Mouse (Mus musculus): Measurements from ENCODE around the gene 4930544D05Rik.

4930544D05Rik gene

GRCm38 (mm10) chr11:70623053-70623742 lies 7.5 kb downstream of the 4930544D05Rik start:
- TF ChIP-seq GATA4 (IDR thresholded peaks at IDR 0.05; ENCODE audit: insufficient replicate concordance, low read length): no peak

GRCm38 (mm10) chr11:70625473-70625872 lies 9.8 kb downstream of the 4930544D05Rik start:
- TF ChIP-seq GATA4 (IDR thresholded peaks at IDR 0.05; ENCODE audit: insufficient replicate concordance, low read length): no peak

GRCm38 (mm10) chr11:70626877-70627276 lies 11.2 kb downstream of the 4930544D05Rik start:
- no peak for TF ChIP-seq GATA4 (IDR thresholded peaks at IDR 0.05; ENCODE audit: insufficient replicate concordance, low read length)

DNA sequence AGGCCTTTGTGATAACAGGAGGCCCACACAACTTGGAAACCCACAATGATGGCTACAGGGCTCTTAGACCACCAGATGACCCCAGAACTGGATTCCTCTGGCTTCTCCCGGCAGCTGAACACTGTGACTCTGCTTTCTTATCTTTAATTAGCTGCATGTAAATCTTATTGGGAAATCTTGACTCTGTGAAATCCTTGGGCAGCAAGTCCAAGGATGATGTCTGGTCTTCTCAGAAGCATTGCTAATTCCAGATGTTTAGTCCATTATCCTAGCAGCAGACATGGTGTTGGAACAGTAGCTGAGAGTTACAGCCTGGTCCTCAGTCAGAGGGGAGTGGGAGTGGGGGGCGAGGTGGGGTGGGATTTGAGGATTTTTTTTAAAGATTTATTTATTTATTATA lies 12.8 kb downstream of the 4930544D05Rik start:
- no peak for TF ChIP-seq GATA4 (IDR thresholded peaks at IDR 0.05; ENCODE audit: insufficient replicate concordance, low read length)

DNA sequence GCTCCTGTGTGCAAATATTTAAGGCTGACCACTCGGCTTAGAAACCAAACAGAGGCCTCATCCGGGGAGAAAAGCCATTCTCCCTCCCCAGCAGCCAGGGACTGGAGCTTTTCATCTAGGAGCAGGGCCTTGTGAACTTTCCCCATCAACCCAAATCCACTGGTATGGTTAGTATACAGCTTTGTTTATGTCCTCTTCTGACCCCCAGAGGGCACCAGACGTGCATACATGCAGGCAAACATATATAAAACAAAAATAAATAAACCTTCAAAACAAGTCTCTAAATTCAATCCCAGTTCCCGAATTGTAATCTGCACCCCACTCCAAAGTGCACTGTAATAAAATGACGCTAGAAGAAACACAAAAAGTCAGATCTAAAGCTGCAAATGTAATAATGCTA lies 13.9 kb downstream of the 4930544D05Rik start:
- TF ChIP-seq GATA4 (IDR thresholded peaks at IDR 0.05; ENCODE audit: insufficient replicate concordance, low read length): no peak

GRCm38 (mm10) chr11:70630129-70630528 lies 14.5 kb downstream of the 4930544D05Rik start:
- no peak for TF ChIP-seq GATA4 (IDR thresholded peaks at IDR 0.05; ENCODE audit: insufficient replicate concordance, low read length)

DNA sequence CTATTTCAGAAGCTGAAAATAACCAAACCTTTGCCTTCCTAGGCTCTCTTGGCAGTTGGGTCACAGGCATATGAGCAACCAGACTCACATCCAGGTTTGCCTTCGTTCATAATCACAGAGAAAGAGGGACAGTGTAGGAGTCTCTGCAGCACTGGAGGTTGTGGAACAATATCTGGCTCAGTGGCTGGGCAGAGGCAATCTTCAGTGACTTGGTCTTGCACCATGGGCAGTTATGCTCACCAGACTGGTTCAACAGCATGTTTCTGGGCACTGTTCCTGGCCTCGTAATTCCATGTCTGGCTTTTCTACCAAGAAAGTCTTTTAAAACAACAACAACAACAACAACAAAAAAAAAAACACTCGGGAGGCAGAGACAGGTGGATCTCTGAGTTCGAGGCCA lies 20.0 kb downstream of the 4930544D05Rik start:
- TF ChIP-seq GATA4 (IDR thresholded peaks at IDR 0.05; ENCODE audit: insufficient replicate concordance, low read length): no peak

DNA sequence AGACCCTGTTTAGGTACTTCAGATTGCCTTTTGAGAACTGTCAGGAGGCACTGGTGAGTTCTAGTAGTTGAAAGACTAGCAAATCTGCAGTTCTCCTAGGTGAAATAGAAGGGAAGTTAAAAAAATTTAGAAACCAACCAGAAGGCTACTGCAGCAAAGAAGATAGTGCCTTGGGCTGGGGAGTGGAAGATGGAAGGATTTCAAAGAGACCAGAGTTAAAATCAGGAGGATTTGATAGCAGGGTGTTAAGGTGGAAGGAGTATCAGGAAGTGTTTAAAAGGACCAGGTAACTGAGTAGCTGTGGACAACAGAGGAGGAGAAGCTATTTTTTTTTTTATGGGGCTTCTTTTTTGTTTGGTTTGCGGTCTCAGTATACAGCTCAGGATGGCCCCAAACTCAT lies 22.1 kb downstream of the 4930544D05Rik start:
- TF ChIP-seq GATA4 (IDR thresholded peaks at IDR 0.05; ENCODE audit: insufficient replicate concordance, low read length): no peak

- TF ChIP-seq GATA4 (IDR thresholded peaks at IDR 0.05; ENCODE audit: insufficient replicate concordance, low read length): no peak
Observed at GRCm38 (mm10) chr11:70638293-70638692, 22.6 kb downstream of the 4930544D05Rik start.

- peak; percentile 79; the same call in 1 of the 2 replicates for TF ChIP-seq GATA4 (IDR thresholded peaks at IDR 0.05; ENCODE audit: insufficient replicate concordance, low read length)
Observed at GRCm38 (mm10) chr11:70638714-70639278, 23.1 kb downstream of the 4930544D05Rik start, which contains the start of gene Gp1ba. Gene Gp1ba, plus strand, starts transcription at chr11:70639122.

DNA sequence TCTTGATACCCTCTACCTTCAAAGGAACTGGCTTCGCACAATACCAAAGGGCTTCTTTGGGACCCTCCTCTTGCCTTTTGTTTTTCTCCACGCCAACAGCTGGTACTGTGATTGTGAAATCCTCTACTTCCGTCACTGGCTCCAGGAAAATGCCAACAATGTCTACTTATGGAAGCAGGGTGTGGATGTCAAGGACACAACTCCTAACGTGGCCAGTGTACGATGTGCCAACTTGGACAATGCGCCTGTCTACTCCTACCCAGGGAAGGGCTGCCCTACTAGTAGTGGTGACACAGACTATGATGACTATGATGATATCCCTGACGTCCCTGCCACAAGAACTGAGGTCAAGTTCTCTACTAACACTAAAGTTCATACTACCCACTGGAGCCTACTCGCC lies 24.3 kb downstream of the 4930544D05Rik start:
- no peak for TF ChIP-seq GATA4 (IDR thresholded peaks at IDR 0.05; ENCODE audit: insufficient replicate concordance, low read length)

- TF ChIP-seq GATA4 (IDR thresholded peaks at IDR 0.05; ENCODE audit: insufficient replicate concordance, low read length): no peak
Observed at GRCm38 (mm10) chr11:70641241-70641640, 25.6 kb downstream of the 4930544D05Rik start.

DNA sequence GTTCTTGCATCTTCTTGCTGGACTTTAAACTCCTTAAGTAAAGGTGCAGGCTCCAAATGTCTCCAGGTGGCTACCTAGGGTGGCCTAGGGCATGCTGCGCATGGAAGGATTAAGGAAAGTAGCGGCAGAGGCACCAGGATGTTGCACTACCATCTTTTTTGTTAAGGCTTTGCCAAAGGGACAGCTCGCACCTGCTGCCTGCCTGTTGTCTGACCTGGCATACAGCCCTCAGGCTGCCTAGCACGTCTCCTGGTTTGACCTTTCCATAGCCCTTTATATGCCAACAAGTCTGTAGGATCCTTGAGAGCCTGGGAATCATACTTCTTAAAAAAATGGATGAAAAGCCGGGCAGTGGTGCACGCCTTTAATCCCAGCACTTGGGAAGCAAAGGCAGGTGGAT lies 27.4 kb downstream of the 4930544D05Rik start:
- TF ChIP-seq GATA4 (IDR thresholded peaks at IDR 0.05; ENCODE audit: insufficient replicate concordance, low read length): no peak

DNA sequence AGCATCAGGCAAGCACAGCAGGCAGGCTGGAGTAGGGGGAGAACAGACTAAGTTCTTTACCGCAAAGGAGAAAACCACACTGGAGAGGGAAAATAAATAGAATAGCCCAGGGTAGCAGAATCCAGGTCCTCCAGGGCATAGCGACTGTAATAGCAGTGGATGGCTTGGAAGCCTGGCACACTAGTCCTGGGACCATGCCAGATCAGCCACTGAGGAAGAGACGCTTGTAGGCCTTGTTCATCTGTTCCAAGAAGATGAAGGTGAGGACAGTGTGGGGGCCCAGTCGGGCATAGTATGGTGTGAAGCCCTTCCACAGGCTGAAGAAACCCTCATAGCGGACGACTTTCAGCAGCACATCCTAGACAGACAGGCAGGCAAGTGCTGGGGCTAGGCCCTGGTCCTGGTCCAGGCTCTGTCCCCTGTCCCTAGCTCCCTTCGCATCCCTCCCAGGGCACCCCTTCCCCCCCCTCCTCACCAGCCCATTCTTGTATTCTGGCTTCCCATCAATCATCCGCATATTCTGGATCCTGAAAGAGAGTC lies 29.0 kb downstream of the 4930544D05Rik start:
- TF ChIP-seq GATA4 (IDR thresholded peaks at IDR 0.05; ENCODE audit: insufficient replicate concordance, low read length): no peak

GRCm38 (mm10) chr11:70645461-70646258 lies 30.0 kb downstream of the 4930544D05Rik start:
- no peak for TF ChIP-seq GATA4 (IDR thresholded peaks at IDR 0.05; ENCODE audit: insufficient replicate concordance, low read length)

GRCm38 (mm10) chr11:70646259-70646555 lies 30.6 kb downstream of the 4930544D05Rik start:
- no peak for TF ChIP-seq GATA4 (IDR thresholded peaks at IDR 0.05; ENCODE audit: insufficient replicate concordance, low read length)
